Mouse (Mus musculus) ES-E14 (cell line): ENCODE results near the gene Furin.

ENCODE experiments used
- HCFC1 ChIP-seq: IDR thresholded peaks from 2 replicates; pipeline ENCODE4 v1.6.1; 2012; ENCODE audit warnings: low read length, inconsistent platforms, borderline replicate concordance; ENCODE audit not compliant: insufficient read depth
- ZC3H11A ChIP-seq: IDR thresholded peaks from 2 replicates; pipeline ENCODE4 v1.6.1; 2012; ENCODE audit warnings: low read depth, mild to moderate bottlenecking, inconsistent platforms, low read length, borderline replicate concordance
- ZNF384 ChIP-seq: IDR thresholded peaks from 2 replicates; pipeline ENCODE4 v1.6.1; 2012; ENCODE audit warnings: low read depth, low read length, inconsistent platforms

DNA sequence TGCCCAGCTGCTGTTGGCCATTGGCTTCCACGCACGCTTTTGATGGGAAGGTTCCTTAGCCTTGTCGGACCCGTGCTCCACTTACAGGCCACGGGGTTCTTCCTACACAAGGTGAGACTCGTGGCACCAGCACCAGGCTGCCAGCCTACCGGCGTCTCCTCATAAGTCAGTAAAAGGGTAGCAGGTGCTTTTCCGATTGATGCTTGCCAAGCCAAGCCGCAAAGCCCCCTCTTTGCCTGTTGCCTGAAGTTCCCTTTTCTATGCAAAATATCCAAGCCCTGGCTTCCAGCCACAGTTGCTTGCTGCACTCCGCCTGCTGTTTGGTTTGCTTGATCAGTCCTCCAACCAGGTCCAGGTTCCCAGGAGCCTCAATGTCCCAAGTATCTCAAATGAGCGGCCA, 31.4 kb downstream of the Furin start:
- TF ChIP-seq ZNF384 = no peak
- TF ChIP-seq ZC3H11A = no peak
- no peak for TF ChIP-seq HCFC1
